Mouse (Mus musculus) spleen, postnatal 10 days (tissue): ENCODE results near the gene Rhbdf2.

ENCODE experiments used
- DNase-seq, 2 experiments: peaks; one replicate each; pipeline ENCODE4 v3.0.0; 2021 to 2022; ENCODE audit warnings: low spot score in 2 of 2

Rhbdf2 gene

DNA sequence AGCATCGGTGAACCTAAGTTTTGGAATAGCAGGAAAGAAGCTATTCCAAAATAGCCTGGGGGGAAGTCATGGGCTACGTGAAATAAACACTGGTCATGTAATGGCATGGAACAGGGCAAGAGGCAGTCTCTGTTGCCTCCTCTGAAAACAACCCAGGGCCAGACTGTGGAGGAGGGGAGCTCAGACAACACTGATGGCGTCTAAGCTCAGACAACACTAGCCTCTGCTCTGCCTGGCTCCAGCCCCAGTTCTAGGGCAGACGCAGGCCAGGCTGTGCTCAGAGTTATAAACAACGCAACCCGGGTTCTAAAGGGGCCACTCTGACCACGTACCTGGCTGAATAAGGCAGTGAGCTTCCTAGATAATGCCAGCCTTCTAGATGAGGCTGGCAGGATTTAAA, 76.1 kb downstream of the Rhbdf2 start:
- DNase-seq = no peak

GRCm38 (mm10) chr11:116549273-116550038, 77.4 kb downstream of the Rhbdf2 start:
- peak; percentile 60 to 73 for DNase-seq

DNA sequence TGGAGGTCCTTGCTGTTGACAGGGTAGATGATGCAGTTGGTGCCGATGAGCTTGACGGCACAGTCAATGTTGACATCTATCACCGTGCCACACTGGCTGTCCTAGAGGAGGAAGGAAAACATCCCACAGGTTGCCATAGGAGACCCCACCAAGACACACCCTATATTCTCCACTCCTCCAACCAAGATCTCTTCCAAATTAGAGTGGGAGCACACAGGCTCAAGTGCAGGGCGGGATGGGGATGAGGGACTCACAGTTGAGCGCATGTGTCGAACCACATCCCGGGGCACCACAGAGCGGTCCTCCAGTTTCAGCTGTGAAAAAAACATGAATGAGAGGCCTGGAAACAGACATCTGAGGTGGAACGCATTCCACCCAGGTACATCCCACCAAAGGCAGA, 78.0 kb downstream of the Rhbdf2 start:
- no peak for DNase-seq
